23 mouse cellular contexts compared by ENCODE assay signal in the genomic region with DNA sequence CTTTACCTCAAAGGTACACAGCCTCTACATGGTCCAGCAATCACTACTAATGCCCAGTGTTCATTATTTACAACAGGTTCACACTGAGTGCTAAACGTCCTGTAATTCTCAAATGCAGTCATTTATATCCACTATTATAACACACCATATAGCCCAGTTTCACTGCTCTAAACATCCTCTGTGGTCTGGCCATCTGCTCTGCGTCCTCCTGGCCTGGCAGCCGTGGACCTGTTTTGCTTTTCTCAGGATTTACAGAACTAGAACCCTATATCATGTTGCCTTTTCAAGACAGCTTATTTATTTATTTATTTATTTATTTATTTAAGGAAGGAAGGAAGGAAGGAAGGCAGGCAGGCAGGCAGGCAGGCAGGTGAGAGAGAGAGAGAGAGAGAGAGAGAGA.
DNase-seq lines count a peak whose midpoint lies in the region; TF ChIP-seq lines count a peak whose summit lies in the region.
"Had no signal": no experiment of that assay in that cellular context is flagged by ENCODE, and none has a peak within 500 bp of the region (broad histone marks: within the 10 kb centered on the region; RNA-seq: fewer than 3 reads in every experiment).

No protein-coding gene starts in this region.

- no peak for TF ChIP-seq CTCF in layer of hippocampus, adult 2 months (conservative IDR thresholded peaks at IDR 0.05)

- peaks cover 49% of the 10 kb centered on the region for H3K4me1 ChIP-seq in brown adipose tissue, adult 24 weeks (ENCODE audit: control insufficient read depth, insufficient read depth, insufficient read length, low read length)

- DNase-seq in cerebellum, adult 9-11 months = peak; percentile 52
- DNase-seq in cerebellum, adult 11 months = no peak
- no peak for DNase-seq in layer of hippocampus, adult 2 months (ENCODE audit: low spot score in 2 of 2)
- no peak for DNase-seq in layer of hippocampus, postnatal 14 days (ENCODE audit: low spot score in 2 of 2)
- DNase-seq in right cerebral cortex, adult 18-20 months = no peak
- DNase-seq: adrenal gland, adult 8-10 months; adrenal gland, postnatal 25 days; embryo, embryonic 11 days; gastrocnemius, postnatal 25 days; heart, postnatal 10 days; heart, postnatal 36 days; kidney, adult 11 months had no signal

- H3K4me3 ChIP-seq in layer of hippocampus, adult 2 months = no peak overlapping the region
- H3K4me3 ChIP-seq in brown adipose tissue, adult 24 weeks (ENCODE audit: insufficient read depth, low read depth, low read length) = no peak overlapping the region
- H3K4me3 ChIP-seq: embryonic facial prominence, embryonic 10.5 days; embryonic facial prominence, embryonic 13.5 days; erythroblast, embryonic 14.5 days; forebrain, embryonic 12.5 days; forebrain, embryonic 15.5 days; heart, embryonic 12.5 days; heart, embryonic 15.5 days; hindbrain, embryonic 10.5 days; hindbrain, embryonic 13.5 days; intestine, embryonic 15.5 days had no signal

- H3K27ac ChIP-seq in layer of hippocampus, adult 2 months = peak overlapping the region; percentile 58; the same call in 1 of the 2 replicates
- H3K27ac ChIP-seq in brown adipose tissue, adult 24 weeks (replicated peaks; ENCODE audit: low read depth, low read length) = 0 out of 2 replicates have a peak overlapping the region, but pooled peaks have one; percentile 31
- H3K27ac ChIP-seq: embryonic facial prominence, embryonic 10.5 days; embryonic facial prominence, embryonic 13.5 days; forebrain, embryonic 12.5 days; forebrain, embryonic 15.5 days; heart, embryonic 15.5 days; hindbrain, embryonic 10.5 days; hindbrain, embryonic 13.5 days; intestine, embryonic 15.5 days had no signal
